16 mouse cellular contexts compared by ENCODE assay signal in genomic region chr11:86591931-86592616, GRCm38 (mm10). TPM values are rescaled to one million over a fixed set of nuclear protein-coding genes. Genes with fewer than 3 reads are reported as not detected.
DNase-seq lines count a peak whose midpoint lies in the region; ATAC-seq and TF ChIP-seq lines count a peak whose summit lies in the region.
"Had no signal": no experiment of that assay in that cellular context is flagged by ENCODE, and none has a peak within 500 bp of the region (broad histone marks: within the 10 kb centered on the region; RNA-seq: fewer than 3 reads in every experiment).

No protein-coding gene starts in this region.

- ATAC-seq in kidney, embryonic 15.5 days (replicated peaks; ENCODE audit: low FRiP score), result no peak
- ATAC-seq in stomach, embryonic 15.5 days (ENCODE audit: insufficient read depth, low FRiP score, low read depth), result no peak
- no peak for ATAC-seq in stomach, postnatal 0 days (ENCODE audit: low FRiP score, low TSS enrichment)

- peak overlapping the region; percentile 13 for H3K27ac ChIP-seq in heart, adult 2 months
- peak overlapping the region; percentile 58 for H3K27ac ChIP-seq in kidney, embryonic 15.5 days
- peak overlapping the region; percentile 51; the same call in 1 of the 2 replicates for H3K27ac ChIP-seq in stomach, embryonic 15.5 days
- H3K27ac ChIP-seq in stomach, postnatal 0 days (replicated peaks), result no peak overlapping the region
- H3K27ac ChIP-seq: embryonic facial prominence, embryonic 12.5 days; forebrain, embryonic 10.5 days; intestine, embryonic 15.5 days; limb, embryonic 15.5 days; midbrain, embryonic 10.5 days had no signal

- WGBS in heart, adult 2 months, result 85% methylated on average over 2 of the region's 2 CpGs
- WGBS in kidney, embryonic 15.5 days, result 91% methylated on average over 2 of the region's 2 CpGs
- 83% methylated on average over 2 of the region's 2 CpGs for WGBS in stomach, embryonic 15.5 days
- 90% methylated on average over 2 of the region's 2 CpGs for WGBS in stomach, postnatal 0 days

- H3K9ac ChIP-seq in heart, adult 2 months (ENCODE audit: low read depth, low read length), result no peak overlapping the region
- no peak overlapping the region for H3K9ac ChIP-seq in kidney, embryonic 15.5 days
- H3K9ac ChIP-seq in stomach, embryonic 15.5 days, result no peak overlapping the region
- no peak overlapping the region for H3K9ac ChIP-seq in stomach, postnatal 0 days (ENCODE audit: low read length)
- H3K9ac ChIP-seq: embryonic facial prominence, embryonic 12.5 days; intestine, embryonic 15.5 days; limb, embryonic 15.5 days had no signal

- DNase-seq in heart, adult 2 months, result peak in 1 of 2 experiments; percentile 4
- no peak for DNase-seq in heart, postnatal 4 days
- DNase-seq in kidney, postnatal 4 days, result no peak
- DNase-seq in stomach, postnatal 0 days (ENCODE audit: low spot score), result no peak
- DNase-seq in spleen, postnatal 10 days (ENCODE audit: low spot score in 2 of 2), result no peak
- DNase-seq: adrenal gland, postnatal 36 days; cerebellum, postnatal 36 days; spleen, adult 18-20 months had no signal

- no peaks in the 10 kb centered on the region for H3K79me2 ChIP-seq in heart, adult 2 months (replicated peaks; ENCODE audit: control insufficient read depth, insufficient read depth, low read length)
- H3K79me2 ChIP-seq in myocyte (ENCODE audit: control insufficient read depth, insufficient read depth), result peaks cover 85% of the 10 kb centered on the region

- no peak overlapping the region for H3K4me2 ChIP-seq in kidney, embryonic 15.5 days
- H3K4me2 ChIP-seq in stomach, embryonic 15.5 days, result no peak overlapping the region
- no peak overlapping the region for H3K4me2 ChIP-seq in stomach, postnatal 0 days (replicated peaks; ENCODE audit: low read depth)
- peak overlapping the region; percentile 78 for H3K4me2 ChIP-seq in myocyte (ENCODE audit: low read depth)
- H3K4me2 ChIP-seq: embryonic facial prominence, embryonic 12.5 days; intestine, embryonic 15.5 days; limb, embryonic 15.5 days had no signal

- intact Hi-C loops in heart, adult 2 months (cut with DNase I), result no loop called here

- no peak for TF ChIP-seq CTCF in heart, adult 2 months (IDR thresholded peaks at IDR 0.05)
- no peak for TF ChIP-seq CTCF in stomach, postnatal 0 days (IDR thresholded peaks at IDR 0.05; ENCODE audit: low read depth)

- no peak overlapping the region for H3K4me3 ChIP-seq in heart, adult 2 months
- H3K4me3 ChIP-seq in kidney, embryonic 15.5 days (replicated peaks), result no peak overlapping the region
- no peak overlapping the region for H3K4me3 ChIP-seq in stomach, embryonic 15.5 days (replicated peaks)
- H3K4me3 ChIP-seq in stomach, postnatal 0 days (ENCODE audit: low read depth, low read length), result no peak overlapping the region
- H3K4me3 ChIP-seq in myocyte, result no peak overlapping the region
- H3K4me3 ChIP-seq: embryonic facial prominence, embryonic 12.5 days; forebrain, embryonic 10.5 days; intestine, embryonic 15.5 days; limb, embryonic 15.5 days; midbrain, embryonic 10.5 days had no signal

- peaks cover 5% of the 10 kb centered on the region for H3K36me3 ChIP-seq in heart, adult 2 months (ENCODE audit: control insufficient read depth, insufficient read depth, low read length)
- H3K36me3 ChIP-seq in kidney, embryonic 15.5 days, result no peaks in the 10 kb centered on the region
- H3K36me3 ChIP-seq in stomach, embryonic 15.5 days, result no peaks in the 10 kb centered on the region
- H3K36me3 ChIP-seq in stomach, postnatal 0 days (ENCODE audit: control insufficient read depth, insufficient read depth, low read length), result no peaks in the 10 kb centered on the region
- H3K36me3 ChIP-seq in myocyte (ENCODE audit: control insufficient read depth, insufficient read depth), result peaks cover 15% of the 10 kb centered on the region
- H3K36me3 ChIP-seq: embryonic facial prominence, embryonic 12.5 days; intestine, embryonic 15.5 days; limb, embryonic 15.5 days; midbrain, embryonic 10.5 days had no signal

- no peaks in the 10 kb centered on the region for H3K9me3 ChIP-seq in kidney, embryonic 15.5 days (replicated peaks)
- no peaks in the 10 kb centered on the region for H3K9me3 ChIP-seq in stomach, embryonic 15.5 days
- H3K9me3 ChIP-seq in stomach, postnatal 0 days (ENCODE audit: control insufficient read depth, low read length), result no peaks in the 10 kb centered on the region
- H3K9me3 ChIP-seq: embryonic facial prominence, embryonic 12.5 days; forebrain, embryonic 10.5 days; intestine, embryonic 15.5 days; limb, embryonic 15.5 days; midbrain, embryonic 10.5 days had no signal

- TF ChIP-seq EP300 in heart, adult 2 months (IDR thresholded peaks at IDR 0.05; ENCODE audit: insufficient read depth, low read depth, low read length), result no peak
- TF ChIP-seq EP300 in stomach, postnatal 0 days (optimal IDR thresholded peaks at IDR 0.05), result no peak

- H3K4me1 ChIP-seq in heart, adult 2 months (ENCODE audit: control insufficient read depth, insufficient read depth, low read length), result peaks cover 3% of the 10 kb centered on the region; the same call in 1 of the 2 replicates
- peaks cover 28% of the 10 kb centered on the region for H3K4me1 ChIP-seq in kidney, embryonic 15.5 days
- peaks cover 11% of the 10 kb centered on the region; the same call in 1 of the 2 replicates for H3K4me1 ChIP-seq in stomach, embryonic 15.5 days
- no peaks in the 10 kb centered on the region for H3K4me1 ChIP-seq in stomach, postnatal 0 days (replicated peaks; ENCODE audit: control insufficient read depth, insufficient read depth)

- H3ac ChIP-seq in myocyte (ENCODE audit: control insufficient read depth, insufficient read length), result no peak overlapping the region

- no peak for TF ChIP-seq POLR2A in heart, adult 2 months (IDR thresholded peaks at IDR 0.05; ENCODE audit: insufficient read depth, low read depth, low read length)
- no peak for TF ChIP-seq POLR2A in myocyte (IDR thresholded peaks at IDR 0.05; ENCODE audit: insufficient read length, low read depth)

- H3K27me3 ChIP-seq in heart, adult 2 months (ENCODE audit: control insufficient read depth, insufficient read depth, low read length), result no peaks in the 10 kb centered on the region
- H3K27me3 ChIP-seq in kidney, embryonic 15.5 days, result no peaks in the 10 kb centered on the region
- no peaks in the 10 kb centered on the region for H3K27me3 ChIP-seq in stomach, embryonic 15.5 days (replicated peaks)
- no peaks in the 10 kb centered on the region for H3K27me3 ChIP-seq in stomach, postnatal 0 days (ENCODE audit: control insufficient read depth, insufficient read depth, low read length)
- H3K27me3 ChIP-seq in myocyte (ENCODE audit: control insufficient read depth, insufficient read depth, insufficient read length), result no peaks in the 10 kb centered on the region
- H3K27me3 ChIP-seq: embryonic facial prominence, embryonic 12.5 days; intestine, embryonic 15.5 days; limb, embryonic 15.5 days had no signal

TF ChIP-seq in myocyte, 11 proteins besides CTCF, POLR2A, EP300 and RAD21:
- TF ChIP-seq CEBPB (IDR thresholded peaks at IDR 0.05; ENCODE audit: insufficient read depth, poor library complexity, severe bottlenecking) (no peak), MAX (IDR thresholded peaks at IDR 0.05; ENCODE audit: low read depth) (no peak)
TF ChIP-seq in myocyte: peak in this region for 0.

RNA-seq across cellular contexts. Expression of gene Tubd1, which starts 47.3 kb away (rescaled TPM):
- 1 to 10 TPM; 5.7 to 6.2 TPM for total RNA-seq in heart, adult 2 months (2021)
- 4.7 and 8.3 TPM in 2 replicates for polyA plus RNA-seq in heart, adult 2 months (2012; rRNA removed)
- total RNA-seq in heart, postnatal 4 days (2021), result 1 to 10 TPM; 8.4 to 9.7 TPM
- polyA plus RNA-seq in kidney, embryonic 15.5 days (2015; fragmentation: Nextera tagmentation; extraction: Ambion mirVana), result 10.3 and 10.5 TPM in 2 replicates
- 11.9 and 12.9 TPM in 2 replicates for polyA plus RNA-seq in stomach, embryonic 15.5 days (2015; fragmentation: Nextera tagmentation; extraction: Ambion mirVana)
- 7.6 and 7.8 TPM in 2 replicates for polyA plus RNA-seq in stomach, postnatal 0 days (2015; fragmentation: Nextera tagmentation; extraction: Ambion mirVana)
- polyA plus RNA-seq in myocyte (2012; fragmentation: generic; extraction: Trizol), result 6.6 TPM

RNA-seq across cellular contexts. Expression of gene Rps6kb1, which starts 47.5 kb away (rescaled TPM):
- 10 to 100 TPM; 18.3 to 22.4 TPM for total RNA-seq in heart, adult 2 months (2021)
- 6.4 and 8.1 TPM in 2 replicates for polyA plus RNA-seq in heart, adult 2 months (2012; rRNA removed)
- 10 to 100 TPM; 27.7 to 28.8 TPM for total RNA-seq in heart, postnatal 4 days (2021)
- polyA plus RNA-seq in kidney, embryonic 15.5 days (2015; fragmentation: Nextera tagmentation; extraction: Ambion mirVana), result 60.9 and 70.7 TPM in 2 replicates
- polyA plus RNA-seq in stomach, embryonic 15.5 days (2015; fragmentation: Nextera tagmentation; extraction: Ambion mirVana), result 53.7 and 62.2 TPM in 2 replicates
- 40.7 and 42.3 TPM in 2 replicates for polyA plus RNA-seq in stomach, postnatal 0 days (2015; fragmentation: Nextera tagmentation; extraction: Ambion mirVana)
- polyA plus RNA-seq in myocyte (2012; fragmentation: generic; extraction: Trizol), result 13.0 TPM
